Mouse (Mus musculus): Measurements from ENCODE around the gene Fblim1. TPM values are rescaled to one million over a fixed set of nuclear protein-coding genes. Genes with fewer than 3 reads are reported as not detected.

Fblim1 gene
- 52.8 and 59.2 TPM in 2 replicates for polyA plus RNA-seq (2015; fragmentation: Nextera tagmentation; extraction: Ambion mirVana)

- no peak for ATAC-seq
- Histone ChIP-seq H3K9ac (ENCODE audit: low read depth, low read length) (no peak within 1 kb of the TSS), H3K27ac (ENCODE audit: low read depth, low read length) (no peak within 1 kb of the TSS; the same call in 1 of the 2 replicates), H3K4me1 (replicated peaks; ENCODE audit: control insufficient read depth, insufficient read depth, low read length) (0 out of 2 replicates have a peak, but pooled peaks cover 7% of the 10 kb centered on the region), H3K9me3 (ENCODE audit: control insufficient read depth) (no peaks in the 10 kb centered on the region), H3K36me3 (ENCODE audit: control insufficient read depth, insufficient read depth) (no peaks in the 10 kb centered on the region), H3K4me2 (replicated peaks; ENCODE audit: low read depth) (no peak within 1 kb of the TSS), H3K27me3 (replicated peaks; ENCODE audit: control insufficient read depth, insufficient read depth, low read length) (no peaks in the 10 kb centered on the region), H3K4me3 (ENCODE audit: low read depth, low read length) (no peak within 1 kb of the TSS)
- no peak for TF ChIP-seq CTCF (IDR thresholded peaks at IDR 0.05; ENCODE audit: low read depth)
- WGBS, result 76% methylated on average over 11 of the region's 11 CpGs
These were observed at the start of gene Fblim1 for GRCm38 (mm10) chr4:141605861-141606260. Fblim1 (minus strand) TSS chr4:141606096.

GRCm38 (mm10) chr4:141654509-141654908 is 48.6 kb upstream of the Fblim1 start:
- no peak overlapping the region for H3K4me3 ChIP-seq (ENCODE audit: low read depth, low read length)
- no peaks in the 10 kb centered on the region; the same call in 1 of the 2 replicates for H3K36me3 ChIP-seq (ENCODE audit: control insufficient read depth, insufficient read depth)
- TF ChIP-seq CTCF (IDR thresholded peaks at IDR 0.05; ENCODE audit: low read depth), result no peak
- no peak for ATAC-seq
- no peaks in the 10 kb centered on the region for H3K9me3 ChIP-seq (ENCODE audit: control insufficient read depth)
- H3K4me1 ChIP-seq (replicated peaks; ENCODE audit: control insufficient read depth, insufficient read depth, low read length), result no peaks in the 10 kb centered on the region
- H3K9ac ChIP-seq (ENCODE audit: low read depth, low read length), result no peak overlapping the region
- H3K27me3 ChIP-seq (replicated peaks; ENCODE audit: control insufficient read depth, insufficient read depth, low read length), result no peaks in the 10 kb centered on the region
- H3K27ac ChIP-seq (ENCODE audit: low read depth, low read length), result no peak overlapping the region
- 90% methylated on average over 6 of the region's 6 CpGs for WGBS
- H3K4me2 ChIP-seq (replicated peaks; ENCODE audit: low read depth), result no peak overlapping the region

DNA sequence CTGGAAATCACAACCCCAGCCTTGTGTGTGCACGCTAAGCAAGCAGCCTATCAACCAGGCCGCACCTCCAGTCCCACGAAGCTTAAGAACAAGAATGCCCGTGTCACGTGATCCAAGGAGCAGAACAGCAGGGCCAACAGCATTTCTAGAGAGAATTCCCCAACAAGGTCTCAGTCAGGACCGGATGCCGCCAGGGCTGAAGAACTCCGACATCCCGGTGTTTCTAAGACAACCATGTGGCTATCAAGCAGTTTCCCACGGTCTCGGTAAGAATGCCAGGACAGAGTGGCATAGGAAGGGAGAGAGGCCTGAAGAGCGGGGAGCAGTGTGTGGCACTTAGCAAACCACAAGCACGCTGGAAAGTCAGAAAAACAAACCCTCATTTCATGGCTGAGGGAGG is 47.9 kb upstream of the Fblim1 start:
- H3K9ac ChIP-seq (ENCODE audit: low read depth, low read length), result no peak overlapping the region
- ATAC-seq, result no peak
- H3K4me3 ChIP-seq (ENCODE audit: low read depth, low read length), result no peak overlapping the region
- H3K27me3 ChIP-seq (replicated peaks; ENCODE audit: control insufficient read depth, insufficient read depth, low read length), result no peaks in the 10 kb centered on the region
- H3K9me3 ChIP-seq (ENCODE audit: control insufficient read depth), result no peaks in the 10 kb centered on the region
- H3K4me1 ChIP-seq (replicated peaks; ENCODE audit: control insufficient read depth, insufficient read depth, low read length), result no peaks in the 10 kb centered on the region
- TF ChIP-seq CTCF (IDR thresholded peaks at IDR 0.05; ENCODE audit: low read depth), result no peak
- H3K36me3 ChIP-seq (ENCODE audit: control insufficient read depth, insufficient read depth), result no peaks in the 10 kb centered on the region; the same call in 1 of the 2 replicates
- 91% methylated on average over 13 of the region's 13 CpGs for WGBS
- no peak overlapping the region for H3K27ac ChIP-seq (ENCODE audit: low read depth, low read length)
- H3K4me2 ChIP-seq (replicated peaks; ENCODE audit: low read depth), result no peak overlapping the region

- H3K36me3 ChIP-seq (ENCODE audit: control insufficient read depth, insufficient read depth), result no peaks in the 10 kb centered on the region; the same call in 1 of the 2 replicates
- no peak overlapping the region for H3K4me3 ChIP-seq (ENCODE audit: low read depth, low read length)
- no peak overlapping the region for H3K9ac ChIP-seq (ENCODE audit: low read depth, low read length)
- no peak overlapping the region for H3K4me2 ChIP-seq (replicated peaks; ENCODE audit: low read depth)
- no peaks in the 10 kb centered on the region for H3K27me3 ChIP-seq (replicated peaks; ENCODE audit: control insufficient read depth, insufficient read depth, low read length)
- no peak for TF ChIP-seq CTCF (IDR thresholded peaks at IDR 0.05; ENCODE audit: low read depth)
- no peaks in the 10 kb centered on the region for H3K4me1 ChIP-seq (replicated peaks; ENCODE audit: control insufficient read depth, insufficient read depth, low read length)
- H3K9me3 ChIP-seq (ENCODE audit: control insufficient read depth), result no peaks in the 10 kb centered on the region
- no peak for ATAC-seq
- H3K27ac ChIP-seq (ENCODE audit: low read depth, low read length), result no peak overlapping the region
- 88% methylated on average over 8 of the region's 8 CpGs for WGBS
These were observed 47.1 kb upstream of the Fblim1 start for GRCm38 (mm10) chr4:141653044-141653443.

DNA sequence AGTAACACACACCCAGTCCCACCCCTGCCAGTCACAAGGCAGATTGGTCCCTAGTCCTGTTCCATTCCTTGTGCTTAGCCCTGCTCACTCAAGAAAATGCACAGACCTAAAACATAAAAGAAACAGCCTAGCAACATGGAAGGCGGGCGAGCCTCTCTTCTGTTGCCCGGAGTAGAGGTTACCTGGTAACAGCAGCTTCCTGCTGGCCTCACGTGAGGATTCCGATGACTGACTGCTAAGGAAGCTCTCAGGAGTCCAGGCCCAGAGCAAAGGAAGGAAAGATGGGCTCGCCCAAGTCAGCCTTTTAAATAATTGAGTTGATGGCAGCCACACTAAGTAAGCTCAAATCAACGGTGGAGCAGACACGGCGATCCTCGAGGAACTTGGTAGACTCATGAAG is 46.0 kb upstream of the Fblim1 start:
- no peak overlapping the region for H3K4me2 ChIP-seq (replicated peaks; ENCODE audit: low read depth)
- no peaks in the 10 kb centered on the region for H3K9me3 ChIP-seq (ENCODE audit: control insufficient read depth)
- no peaks in the 10 kb centered on the region; the same call in 1 of the 2 replicates for H3K36me3 ChIP-seq (ENCODE audit: control insufficient read depth, insufficient read depth)
- H3K9ac ChIP-seq (ENCODE audit: low read depth, low read length), result no peak overlapping the region
- ATAC-seq, result no peak
- no peak overlapping the region for H3K27ac ChIP-seq (ENCODE audit: low read depth, low read length)
- no peak for TF ChIP-seq CTCF (IDR thresholded peaks at IDR 0.05; ENCODE audit: low read depth)
- no peaks in the 10 kb centered on the region for H3K4me1 ChIP-seq (replicated peaks; ENCODE audit: control insufficient read depth, insufficient read depth, low read length)
- H3K27me3 ChIP-seq (replicated peaks; ENCODE audit: control insufficient read depth, insufficient read depth, low read length), result no peaks in the 10 kb centered on the region
- 83% methylated on average over 10 of the region's 10 CpGs for WGBS
- H3K4me3 ChIP-seq (ENCODE audit: low read depth, low read length), result no peak overlapping the region

DNA sequence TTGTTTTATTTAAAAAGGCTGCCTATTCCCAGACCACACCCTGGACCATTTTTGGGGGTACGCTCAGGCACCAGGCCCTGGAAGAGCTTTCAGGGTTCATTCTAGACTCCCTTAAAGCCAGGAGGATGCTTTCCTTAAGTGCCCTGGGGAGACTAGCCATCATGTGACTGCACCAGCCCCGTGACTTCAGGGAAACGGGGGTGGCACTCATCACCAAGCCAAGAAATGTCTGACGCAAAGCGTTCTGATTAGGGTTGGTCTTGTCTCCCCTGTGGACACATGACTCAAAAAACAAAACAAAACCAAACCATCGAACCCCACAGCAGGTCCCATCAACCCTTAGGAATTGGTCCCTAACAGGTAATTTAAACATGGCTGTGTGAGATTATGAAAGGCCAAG is 45.4 kb upstream of the Fblim1 start:
- Histone ChIP-seq H3K27ac (ENCODE audit: low read depth, low read length) (no peak overlapping the region), H3K9ac (ENCODE audit: low read depth, low read length) (no peak overlapping the region), H3K4me2 (replicated peaks; ENCODE audit: low read depth) (no peak overlapping the region), H3K4me3 (ENCODE audit: low read depth, low read length) (no peak overlapping the region), H3K36me3 (ENCODE audit: control insufficient read depth, insufficient read depth) (no peaks in the 10 kb centered on the region; the same call in 1 of the 2 replicates), H3K27me3 (replicated peaks; ENCODE audit: control insufficient read depth, insufficient read depth, low read length) (no peaks in the 10 kb centered on the region), H3K9me3 (ENCODE audit: control insufficient read depth) (no peaks in the 10 kb centered on the region), H3K4me1 (replicated peaks; ENCODE audit: control insufficient read depth, insufficient read depth, low read length) (no peaks in the 10 kb centered on the region)
- ATAC-seq, result no peak
- no peak for TF ChIP-seq CTCF (IDR thresholded peaks at IDR 0.05; ENCODE audit: low read depth)
- 87% methylated on average over 6 of the region's 6 CpGs for WGBS

DNA sequence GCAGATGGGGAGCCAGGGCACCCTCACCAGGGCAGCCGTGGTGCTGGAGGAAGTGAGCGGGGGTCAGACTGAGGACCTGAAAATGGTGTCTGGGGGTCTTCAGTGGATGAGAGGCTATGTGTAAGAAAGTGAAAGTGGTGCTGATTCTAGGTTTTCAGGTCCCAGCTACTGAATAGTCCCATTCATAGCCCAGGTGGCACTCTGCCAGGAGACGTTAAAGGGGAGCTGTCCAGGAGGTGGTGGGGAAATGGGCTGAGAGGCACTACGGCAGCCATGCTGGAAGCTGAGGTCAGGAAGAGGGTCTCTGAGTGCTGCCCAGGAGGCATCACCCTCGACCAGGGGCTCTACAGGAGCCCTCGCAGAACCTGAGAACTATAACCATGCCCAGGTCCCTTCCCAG is 43.3 kb upstream of the Fblim1 start:
- Histone ChIP-seq H3K27ac (ENCODE audit: low read depth, low read length) (no peak overlapping the region), H3K4me1 (replicated peaks; ENCODE audit: control insufficient read depth, insufficient read depth, low read length) (no peaks in the 10 kb centered on the region), H3K9ac (ENCODE audit: low read depth, low read length) (no peak overlapping the region), H3K36me3 (ENCODE audit: control insufficient read depth, insufficient read depth) (no peaks in the 10 kb centered on the region; the same call in 1 of the 2 replicates), H3K9me3 (ENCODE audit: control insufficient read depth) (no peaks in the 10 kb centered on the region), H3K4me3 (ENCODE audit: low read depth, low read length) (no peak overlapping the region), H3K4me2 (replicated peaks; ENCODE audit: low read depth) (no peak overlapping the region), H3K27me3 (replicated peaks; ENCODE audit: control insufficient read depth, insufficient read depth, low read length) (no peaks in the 10 kb centered on the region)
- no peak for TF ChIP-seq CTCF (IDR thresholded peaks at IDR 0.05; ENCODE audit: low read depth)
- WGBS, result 75% methylated on average over 6 of the region's 6 CpGs
- ATAC-seq, result no peak
